Mouse (Mus musculus) olfactory bulb, adult 2 months (tissue): ENCODE data around the gene 4933416C03Rik. TPM values are rescaled to one million over a fixed set of nuclear protein-coding genes. Genes with fewer than 3 reads are reported as not detected.

Experiments used
- H3K27ac ChIP-seq: fragments of 200-500 bp; 2 replicates; pipeline ENCODE4 v1.5.1; 2012; ENCODE audit warnings: low read depth, low read length; ENCODE audit not compliant: insufficient read depth
- H3K4me1 ChIP-seq: fragments of 200-500 bp; 2 replicates; pipeline ENCODE4 v1.6.1; 2012; ENCODE audit warnings: low read length; ENCODE audit not compliant: control insufficient read depth, insufficient read depth
- H3K4me3 ChIP-seq: fragments of 200-500 bp; 2 replicates; pipeline ENCODE4 v1.5.1; 2012; ENCODE audit warnings: mild to moderate bottlenecking, low read depth, low read length, moderate library complexity; ENCODE audit not compliant: insufficient read depth
- CTCF ChIP-seq: fragments of 200-500 bp; IDR thresholded peaks from 2 replicates; pipeline ENCODE4 v1.5.1; 2012; ENCODE audit warnings: low read depth, mild to moderate bottlenecking, low read length, moderate library complexity; ENCODE audit not compliant: insufficient read depth
- POLR2A ChIP-seq: fragments of 200-500 bp; IDR thresholded peaks from 2 replicates; pipeline ENCODE4 v1.6.1; 2012; ENCODE audit warnings: mild to moderate bottlenecking, low read depth, low read length, moderate library complexity; ENCODE audit not compliant: insufficient read depth
- WGBS: fragments of 180-500 bp; shearing (Covaris S2); methylation state at CpG from one replicate; pipeline ENCODE4 v1.1.7; 2018; 5-methylcytosine and 5-hydroxymethylcytosine counted together
- polyA plus RNA-seq: library from polyadenylated mRNA; stranded (reverse); fragments of >200 nt; gene quantifications from 2 replicates; pipeline ENCODE4 v1.2.4, GENCODE M21; 2012; ENCODE audit warnings: low replicate concordance; ENCODE audit not compliant: missing spikeins, insufficient read depth, insufficient read length

Gene 4933416C03Rik
- polyA plus RNA-seq, 1 experiment = not detected

DNA sequence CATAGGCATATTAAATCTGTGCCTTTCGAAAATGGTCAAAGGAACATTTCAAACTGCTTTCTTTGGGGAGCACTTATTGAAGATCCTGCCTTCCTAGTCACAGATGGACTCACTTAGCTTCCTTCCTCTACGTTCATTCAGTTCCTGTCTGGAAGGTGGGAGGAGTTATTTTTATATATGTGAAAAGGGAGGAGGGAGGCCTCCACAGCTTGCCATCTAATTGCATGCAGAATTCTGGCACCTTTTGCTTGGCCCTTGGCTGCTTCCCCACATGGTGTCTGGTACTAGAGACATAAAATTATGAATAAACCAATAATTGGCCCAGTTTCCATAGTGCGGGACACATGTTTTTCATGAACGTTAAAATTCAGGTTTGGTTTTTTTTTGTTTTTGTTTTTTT is 5.5 kb downstream of the 4933416C03Rik start:
- Histone ChIP-seq H3K27ac (no peak overlapping the region), H3K4me1 (no peaks in the 10 kb centered on the region), H3K4me3 (no peak overlapping the region)
- TF ChIP-seq CTCF (no peak), POLR2A (no peak)
- 54% methylated on average over 4 of the region's 4 CpGs for WGBS

DNA sequence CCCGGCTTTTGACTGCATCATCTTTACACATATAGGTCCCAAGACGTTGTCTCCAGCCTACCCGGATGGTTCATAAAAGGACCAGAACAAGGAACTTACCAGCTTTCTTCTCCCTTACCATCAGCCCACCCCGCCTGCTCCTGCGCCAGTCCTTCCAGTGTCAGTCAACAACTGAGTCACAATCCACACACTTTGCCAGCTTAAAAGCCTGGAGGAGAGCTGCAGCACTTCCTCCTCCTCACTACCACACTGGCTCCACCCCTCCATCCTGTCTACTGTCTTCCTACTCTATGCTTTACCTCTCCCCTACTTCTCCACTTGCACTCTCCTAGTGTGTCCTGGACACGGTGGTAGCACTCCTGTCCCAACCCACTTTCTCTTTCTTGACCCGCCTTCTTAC is 15.2 kb downstream of the 4933416C03Rik start:
- no peak for TF ChIP-seq CTCF
- Histone ChIP-seq H3K27ac (no peak overlapping the region), H3K4me1 (peaks cover 4% of the 10 kb centered on the region), H3K4me3 (no peak overlapping the region)
- 95% methylated on average over 7 of the region's 7 CpGs for whole genome bisulfite sequencing

DNA sequence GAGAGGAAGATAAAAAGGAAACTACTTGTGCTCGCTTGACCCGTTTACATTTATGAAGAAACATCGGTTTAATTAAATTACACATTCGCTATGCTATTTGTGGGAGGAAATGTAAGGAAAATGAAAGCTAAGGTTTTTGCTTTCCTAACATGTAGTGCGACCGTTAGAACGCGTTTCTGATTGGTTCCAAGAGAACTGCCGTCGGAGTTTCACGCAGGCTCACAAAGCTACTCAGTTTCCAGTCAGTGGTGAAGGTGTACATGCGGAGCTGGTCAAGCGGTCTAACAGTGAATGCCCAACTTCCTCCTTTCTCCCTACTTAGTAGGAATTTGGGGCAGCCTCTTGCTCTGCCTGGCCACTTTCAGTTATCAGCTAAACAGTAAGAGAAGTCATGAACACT is 17.3 kb downstream of the 4933416C03Rik start:
- Histone ChIP-seq H3K4me1 (peaks cover 4% of the 10 kb centered on the region), H3K4me3 (peak overlapping the region; percentile 32; the same call in 1 of the 2 replicates), H3K27ac (no peak overlapping the region)
- 59% methylated on average over 13 of the region's 13 CpGs for WGBS
- no peak for TF ChIP-seq CTCF
- TF ChIP-seq POLR2A = no peak

DNA sequence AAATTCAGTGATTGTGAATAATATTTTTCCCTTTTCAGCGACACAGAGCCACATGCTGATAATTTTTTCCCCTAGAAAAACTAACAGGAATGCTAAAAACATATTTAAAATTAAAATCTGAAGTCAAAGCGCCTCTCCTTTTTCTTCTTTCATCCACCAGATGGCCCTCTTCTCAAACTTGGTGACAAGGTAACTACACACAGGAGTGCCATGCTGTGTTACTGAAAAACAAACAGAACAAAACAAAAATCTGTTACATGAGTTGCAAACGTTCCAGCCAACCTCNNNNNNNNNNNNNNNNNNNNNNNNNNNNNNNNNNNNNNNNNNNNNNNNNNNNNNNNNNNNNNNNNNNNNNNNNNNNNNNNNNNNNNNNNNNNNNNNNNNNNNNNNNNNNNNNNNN is 29.8 kb downstream of the 4933416C03Rik start:
- Histone ChIP-seq H3K4me1 (no peaks in the 10 kb centered on the region), H3K27ac (no peak overlapping the region), H3K4me3 (no peak overlapping the region)
- no peak for TF ChIP-seq POLR2A
- TF ChIP-seq CTCF = no peak
- WGBS = 36% methylated on average over 3 of the region's 3 CpGs

DNA sequence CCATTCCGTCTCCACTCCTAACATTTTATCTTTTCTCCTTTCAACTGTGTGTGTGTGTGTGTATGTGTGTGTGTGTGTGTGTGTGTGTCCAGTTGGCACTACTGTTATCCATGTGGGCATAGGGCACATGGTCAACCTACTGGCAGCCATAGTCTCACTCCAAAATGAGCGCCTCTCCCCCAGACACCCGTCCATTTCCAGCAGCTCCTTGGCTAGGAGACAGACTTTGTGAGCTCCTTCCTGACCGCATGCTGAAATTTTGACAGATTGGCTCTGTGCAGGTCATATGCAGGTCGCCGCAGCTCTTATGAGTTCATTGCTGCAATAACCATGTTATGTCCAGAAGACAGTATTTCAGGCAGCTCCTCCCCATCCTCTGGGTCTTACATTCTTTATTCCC is 32.9 kb downstream of the 4933416C03Rik start:
- peaks cover 3% of the 10 kb centered on the region; the same call in 1 of the 2 replicates for H3K4me1 ChIP-seq
- no peak overlapping the region for H3K4me3 ChIP-seq
- no peak overlapping the region for H3K27ac ChIP-seq
- TF ChIP-seq POLR2A (no peak), CTCF (no peak)
- WGBS = 96% methylated on average over 6 of the region's 6 CpGs

DNA sequence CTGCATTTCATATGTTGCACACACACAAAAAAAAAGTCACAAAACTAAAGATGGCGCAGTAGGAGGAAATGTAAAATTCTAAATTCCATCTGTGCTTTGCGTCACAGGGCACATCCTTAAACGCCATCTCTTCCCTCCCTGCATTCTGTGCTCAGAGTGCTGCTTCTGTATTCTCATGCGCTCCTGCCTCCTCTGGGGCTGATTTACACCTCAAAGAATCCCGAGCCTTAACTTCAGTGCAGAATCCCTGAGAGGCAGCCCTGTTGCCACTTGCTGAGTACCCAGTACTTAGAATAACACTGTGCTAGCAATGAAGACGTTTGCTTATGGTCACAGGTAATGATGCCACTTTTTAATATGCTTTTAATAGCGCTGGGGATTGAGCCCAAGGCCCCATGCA is 34.3 kb downstream of the 4933416C03Rik start:
- TF ChIP-seq POLR2A = no peak
- no peak for TF ChIP-seq CTCF
- H3K4me3 ChIP-seq = no peak overlapping the region
- peaks cover 3% of the 10 kb centered on the region; the same call in 1 of the 2 replicates for H3K4me1 ChIP-seq
- WGBS = 65% methylated on average over 7 of the region's 7 CpGs
- no peak overlapping the region for H3K27ac ChIP-seq

DNA sequence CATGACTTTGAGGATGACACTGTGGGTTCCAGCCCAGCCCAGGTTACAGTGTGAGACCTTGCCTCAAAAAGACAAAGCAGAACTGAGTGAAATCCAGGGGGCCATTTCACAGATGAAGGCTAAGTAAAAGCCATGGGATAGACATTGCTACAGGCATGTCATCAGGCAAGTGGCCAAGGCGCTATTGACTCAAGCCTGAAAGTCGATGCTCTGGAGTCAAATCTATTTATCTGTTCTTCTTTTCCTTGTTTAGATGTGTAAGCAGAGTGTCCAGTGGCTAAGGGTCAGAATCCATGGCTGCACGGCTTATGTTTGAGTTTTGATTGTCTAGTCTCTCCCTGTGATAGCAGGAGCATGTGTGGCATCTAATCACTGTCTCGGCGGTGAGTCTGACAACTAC is 35.1 kb downstream of the 4933416C03Rik start:
- TF ChIP-seq CTCF = no peak
- TF ChIP-seq POLR2A = no peak

DNA sequence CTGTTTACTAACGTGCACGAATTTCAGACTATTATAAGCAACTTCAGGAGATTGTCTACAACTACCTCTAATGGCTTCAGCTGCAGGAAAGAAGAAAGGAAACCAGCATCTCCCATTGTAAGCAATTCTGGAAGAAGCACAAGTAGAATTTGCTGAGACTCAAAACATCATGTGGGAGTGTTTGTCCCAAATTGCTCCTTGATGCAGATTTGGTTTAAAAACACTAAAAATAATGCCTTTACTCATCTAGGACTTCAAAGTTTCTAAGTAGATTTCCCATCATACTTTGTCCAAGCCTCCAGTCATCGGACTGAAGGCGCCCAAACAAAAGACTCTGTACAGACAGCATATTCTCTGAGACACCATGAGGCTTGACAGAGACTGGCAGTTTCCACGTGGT is 37.8 kb downstream of the 4933416C03Rik start:
- Histone ChIP-seq H3K4me1 (peaks cover 3% of the 10 kb centered on the region; the same call in 1 of the 2 replicates), H3K27ac (no peak overlapping the region), H3K4me3 (no peak overlapping the region)
- no peak for TF ChIP-seq CTCF
- TF ChIP-seq POLR2A = no peak
- 56% methylated on average over 5 of the region's 5 CpGs for WGBS

More for the DNA sequence above, 35.1 kb downstream of the 4933416C03Rik start:
- Histone ChIP-seq H3K27ac (no peak overlapping the region), H3K4me3 (no peak overlapping the region), H3K4me1 (peaks cover 3% of the 10 kb centered on the region; the same call in 1 of the 2 replicates)
- WGBS = 81% methylated on average over 5 of the region's 5 CpGs

Other genes with a start within 250 kb of the 4933416C03Rik start
- gene Ptprr, start 95.7 kb downstream of the 4933416C03Rik start, polyA plus RNA-seq = not detected in 2 replicates
- gene Ptprb, start 161.6 kb upstream of the 4933416C03Rik start, polyA plus RNA-seq = not detected in 2 replicates